Mouse (Mus musculus) liver, adult 2 months (tissue): ENCODE measurements around the gene Fcho1. TPM values are rescaled to one million over a fixed set of nuclear protein-coding genes. Genes with fewer than 3 reads are reported as not detected.

Source experiments
- DNase-seq: peaks from one replicate; pipeline ENCODE4 v3.0.0-alpha.2; 2011; ENCODE audit warnings: low read depth, low spot score; ENCODE audit errors: extremely low read depth
- H3K27ac ChIP-seq: fragments of 200-500 bp; replicated peaks from 2 replicates; pipeline ENCODE4 v1.5.1; 2012; ENCODE audit warnings: low read depth, mild to moderate bottlenecking, control low read depth, inconsistent platforms, low read length; ENCODE audit not compliant: insufficient read depth
- H3K27me3 ChIP-seq: fragments of 200-500 bp; 2 replicates; pipeline ENCODE4 v1.6.1; 2012; ENCODE audit warnings: mild to moderate bottlenecking, moderate library complexity, low read length, inconsistent platforms; ENCODE audit not compliant: control insufficient read depth, insufficient read depth
- H3K36me3 ChIP-seq: fragments of 200-500 bp; 2 replicates; pipeline ENCODE4 v1.6.1; 2012; ENCODE audit warnings: low read length, inconsistent platforms; ENCODE audit not compliant: control insufficient read depth, insufficient read depth
- H3K4me1 ChIP-seq: fragments of 200-500 bp; 2 replicates; pipeline ENCODE4 v1.6.1; 2011; ENCODE audit warnings: low read length; ENCODE audit not compliant: control insufficient read depth, insufficient read depth
- H3K4me3 ChIP-seq: fragments of 200-500 bp; 2 replicates; pipeline ENCODE4 v1.5.1; 2011; ENCODE audit warnings: low read depth, mild to moderate bottlenecking, control low read depth, low read length, moderate library complexity; ENCODE audit not compliant: insufficient read depth
- H3K79me2 ChIP-seq: fragments of 200-500 bp; 2 replicates; pipeline ENCODE4 v1.6.1; 2012; ENCODE audit warnings: inconsistent platforms, mild to moderate bottlenecking, low read length, moderate library complexity; ENCODE audit not compliant: control insufficient read depth, insufficient read depth
- H3K9ac ChIP-seq: fragments of 200-500 bp; 2 replicates; pipeline ENCODE4 v1.6.1; 2012; ENCODE audit warnings: low read depth, mild to moderate bottlenecking, control low read depth, inconsistent platforms, low read length
- CTCF ChIP-seq: fragments of 200-500 bp; IDR thresholded peaks from 2 replicates; pipeline ENCODE4 v1.5.1; 2011; ENCODE audit warnings: low read depth, low read length, control low read depth
- POLR2A ChIP-seq: fragments of 200-500 bp; IDR thresholded peaks from 2 replicates; pipeline ENCODE4 v1.6.1; 2011; ENCODE audit warnings: low read length, control low read depth; ENCODE audit not compliant: insufficient read depth; ENCODE audit errors: extremely low read depth
- WGBS: fragments of 180-500 bp; shearing (Covaris S2); methylation state at CpG from one replicate; pipeline ENCODE4 v1.1.7; 2018; 5-methylcytosine and 5-hydroxymethylcytosine counted together
- polyA plus RNA-seq: library from polyadenylated mRNA; depleted of rRNA; stranded (reverse); fragments of >200 nt; gene quantifications from 2 replicates; pipeline ENCODE4 v1.2.3, GENCODE M21; 2012
- total RNA-seq: library from RNA; depleted of rRNA; stranded (reverse); fragments of >200 nt; gene quantifications from 2 replicates; pipeline ENCODE4 v1.2.3, GENCODE M21; 2014

Fcho1 gene
- total and polyA plus RNA-seq, 2 experiments, result 0.18 to 2.8 TPM

- TF ChIP-seq POLR2A (no peak), CTCF (no peak)
- Histone ChIP-seq H3K9ac (no peak overlapping the region), H3K27ac (no peak overlapping the region), H3K79me2 (no peaks in the 10 kb centered on the region), H3K4me3 (no peak overlapping the region), H3K27me3 (0 out of 2 replicates have a peak, but pooled peaks cover 3% of the 10 kb centered on the region), H3K4me1 (no peaks in the 10 kb centered on the region), H3K36me3 (no peaks in the 10 kb centered on the region)
- 8% methylated on average over 13 of the region's 16 CpGs for WGBS
- DNase-seq, result no peak
Measured at GRCm38 (mm10) chr8:71728826-71729620, 3.5 kb upstream of the Fcho1 start.

- H3K4me1 ChIP-seq, result no peaks in the 10 kb centered on the region
- 13% methylated on average over 21 of the region's 21 CpGs for WGBS
- H3K79me2 ChIP-seq, result no peaks in the 10 kb centered on the region
- no peak overlapping the region for H3K9ac ChIP-seq
- DNase-seq, result no peak
- H3K36me3 ChIP-seq, result no peaks in the 10 kb centered on the region
- H3K4me3 ChIP-seq, result no peak overlapping the region
- 0 out of 2 replicates have a peak, but pooled peaks cover 3% of the 10 kb centered on the region for H3K27me3 ChIP-seq
- TF ChIP-seq POLR2A, result no peak
- no peak for TF ChIP-seq CTCF
- H3K27ac ChIP-seq, result no peak overlapping the region
Measured at GRCm38 (mm10) chr8:71728240-71728785, 2.8 kb upstream of the Fcho1 start.

GRCm38 (mm10) chr8:71724389-71724788 lies 1.1 kb downstream of the Fcho1 start:
- WGBS, result 81% methylated on average over 4 of the region's 4 CpGs
- Histone ChIP-seq H3K9ac (no peak overlapping the region), H3K79me2 (no peaks in the 10 kb centered on the region), H3K36me3 (no peaks in the 10 kb centered on the region), H3K27me3 (0 out of 2 replicates have a peak, but pooled peaks cover 2% of the 10 kb centered on the region), H3K27ac (no peak overlapping the region), H3K4me1 (no peaks in the 10 kb centered on the region), H3K4me3 (no peak overlapping the region)
- TF ChIP-seq CTCF, result no peak
- no peak for TF ChIP-seq POLR2A
- DNase-seq, result no peak

- Histone ChIP-seq H3K9ac (no peak overlapping the region), H3K27me3 (no peaks in the 10 kb centered on the region), H3K27ac (no peak overlapping the region), H3K4me3 (no peak overlapping the region), H3K79me2 (no peaks in the 10 kb centered on the region), H3K36me3 (no peaks in the 10 kb centered on the region), H3K4me1 (no peaks in the 10 kb centered on the region)
- TF ChIP-seq CTCF (no peak), POLR2A (no peak)
- DNase-seq, result no peak
- 68% methylated on average over 14 of the region's 14 CpGs for WGBS
Measured at GRCm38 (mm10) chr8:71723047-71723551, 2.4 kb downstream of the Fcho1 start.

GRCm38 (mm10) chr8:71719928-71720457 lies 5.5 kb downstream of the Fcho1 start:
- H3K4me1 ChIP-seq, result no peaks in the 10 kb centered on the region
- DNase-seq, result no peak

GRCm38 (mm10) chr8:71719218-71719617 lies 6.3 kb downstream of the Fcho1 start:
- Histone ChIP-seq H3K79me2 (no peaks in the 10 kb centered on the region), H3K27ac (no peak overlapping the region), H3K4me3 (no peak overlapping the region), H3K36me3 (no peaks in the 10 kb centered on the region), H3K27me3 (no peaks in the 10 kb centered on the region), H3K9ac (no peak overlapping the region), H3K4me1 (no peaks in the 10 kb centered on the region)
- 33% methylated on average over 4 of the region's 4 CpGs for WGBS
- DNase-seq, result no peak
- no peak for TF ChIP-seq CTCF
- TF ChIP-seq POLR2A, result no peak

More at GRCm38 (mm10) chr8:71719928-71720457, 5.5 kb downstream of the Fcho1 start:
- Histone ChIP-seq H3K79me2 (no peaks in the 10 kb centered on the region), H3K4me3 (no peak overlapping the region), H3K9ac (no peak overlapping the region), H3K27ac (no peak overlapping the region), H3K36me3 (no peaks in the 10 kb centered on the region), H3K27me3 (no peaks in the 10 kb centered on the region)
- no peak for TF ChIP-seq POLR2A
- no peak for TF ChIP-seq CTCF
- 54% methylated on average over 7 of the region's 7 CpGs for WGBS
